Mouse (Mus musculus): ENCODE measurements around the gene Rad51d.

The Rad51d gene

DNA sequence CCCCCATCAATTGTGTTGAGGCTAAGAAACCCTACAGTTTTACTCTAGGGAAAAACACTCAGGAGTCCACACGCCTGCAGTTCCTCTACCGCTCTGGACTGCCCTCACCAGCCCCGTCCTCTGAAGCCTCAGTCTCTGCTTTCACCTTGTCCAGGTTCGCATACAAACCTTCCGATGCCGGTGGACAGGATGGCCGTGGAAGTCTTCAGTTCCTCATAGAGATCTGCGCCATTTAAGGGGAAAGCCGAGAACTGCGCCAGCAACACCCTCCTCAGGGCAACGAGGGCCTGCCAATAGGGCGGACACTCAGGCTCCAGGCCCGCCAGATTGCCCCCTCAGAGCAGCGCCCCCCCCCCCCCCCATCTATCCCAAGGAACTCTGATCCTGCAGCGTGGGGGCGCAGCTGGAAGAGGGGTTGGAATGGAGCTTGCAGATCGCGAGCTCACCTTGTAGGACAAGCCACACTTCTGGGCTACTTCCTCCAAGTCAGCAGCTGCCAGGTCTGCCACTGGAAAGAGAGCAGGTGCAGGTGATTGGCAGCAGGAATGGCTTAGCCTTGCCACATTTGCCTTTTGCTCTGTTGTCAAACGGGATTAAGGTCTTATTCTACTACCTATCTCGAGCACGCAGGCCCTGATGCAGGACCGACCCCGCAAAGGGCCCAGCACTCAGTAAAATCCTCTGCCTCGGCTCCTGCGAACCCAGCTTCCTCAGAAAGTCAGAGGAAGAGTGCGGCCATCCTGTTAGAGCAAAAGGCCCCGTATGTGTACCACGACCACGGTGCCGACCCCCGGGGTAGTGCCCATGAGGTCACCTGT, 681 bp downstream of the Rad51d start:
- DNase-seq: peak in 1 of 2 experiments; percentile 41

DNA sequence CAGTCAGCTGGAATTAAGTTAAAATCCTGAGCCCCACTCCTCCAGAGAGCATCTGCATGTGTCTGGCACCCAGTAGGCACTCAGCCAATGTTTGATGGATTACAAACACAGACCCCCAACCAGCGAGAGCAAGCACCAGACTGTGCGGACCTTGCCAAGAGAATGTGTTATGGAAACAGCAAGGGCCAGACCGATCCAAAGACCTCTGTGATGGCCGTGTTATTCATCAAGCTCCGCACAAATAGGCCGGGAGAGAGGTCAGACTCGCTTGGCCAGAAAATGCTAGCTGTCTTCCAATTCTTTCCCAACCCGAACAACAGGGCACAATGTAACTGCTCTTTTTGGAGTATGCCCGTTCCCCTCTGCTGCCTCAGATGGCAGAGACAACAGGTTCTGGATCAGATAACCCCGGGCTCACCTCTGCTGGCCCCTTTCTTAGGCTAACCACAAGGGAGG, 1.9 kb downstream of the Rad51d start:
- peak; percentile 39 to 48 for DNase-seq

DNA sequence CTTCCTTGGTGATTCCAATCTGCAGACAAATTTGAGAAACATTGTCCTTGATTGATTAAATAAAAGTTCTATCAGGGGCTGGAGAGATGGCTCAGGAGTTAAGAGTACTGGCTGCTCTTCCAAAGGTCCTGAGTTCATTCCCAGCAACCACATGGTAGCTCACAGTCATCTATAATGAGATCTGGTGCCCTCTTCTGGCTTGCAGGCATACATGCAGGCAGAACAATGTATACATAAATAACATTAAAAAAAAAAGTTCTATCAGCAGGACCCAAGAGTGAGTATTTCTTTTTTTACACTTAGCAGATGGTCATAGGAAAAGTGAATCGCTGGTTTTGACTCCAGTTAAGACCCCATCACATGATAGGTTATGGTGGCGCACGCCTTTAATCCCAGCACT, 3.9 kb downstream of the Rad51d start:
- no peak for DNase-seq

DNA sequence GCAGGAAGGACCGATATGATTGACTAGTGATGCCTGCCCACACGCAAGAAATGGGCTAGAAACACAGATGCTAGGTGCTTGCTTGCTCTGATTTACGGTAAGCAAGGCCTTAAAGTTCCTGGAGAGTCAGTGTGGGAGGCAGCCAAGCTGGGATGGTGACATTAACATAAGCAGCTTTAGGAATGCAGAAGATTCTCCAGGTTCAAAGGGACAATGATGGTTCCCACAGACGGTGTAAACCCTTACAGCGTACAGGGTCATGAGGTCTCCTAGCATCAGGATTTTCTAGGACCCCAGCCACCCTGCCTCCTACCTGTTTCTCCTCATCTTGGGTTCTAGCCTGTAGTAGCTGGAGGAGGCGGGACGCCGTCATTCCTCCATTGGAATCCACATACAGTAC, 7.2 kb downstream of the Rad51d start:
- DNase-seq: no peak

DNA sequence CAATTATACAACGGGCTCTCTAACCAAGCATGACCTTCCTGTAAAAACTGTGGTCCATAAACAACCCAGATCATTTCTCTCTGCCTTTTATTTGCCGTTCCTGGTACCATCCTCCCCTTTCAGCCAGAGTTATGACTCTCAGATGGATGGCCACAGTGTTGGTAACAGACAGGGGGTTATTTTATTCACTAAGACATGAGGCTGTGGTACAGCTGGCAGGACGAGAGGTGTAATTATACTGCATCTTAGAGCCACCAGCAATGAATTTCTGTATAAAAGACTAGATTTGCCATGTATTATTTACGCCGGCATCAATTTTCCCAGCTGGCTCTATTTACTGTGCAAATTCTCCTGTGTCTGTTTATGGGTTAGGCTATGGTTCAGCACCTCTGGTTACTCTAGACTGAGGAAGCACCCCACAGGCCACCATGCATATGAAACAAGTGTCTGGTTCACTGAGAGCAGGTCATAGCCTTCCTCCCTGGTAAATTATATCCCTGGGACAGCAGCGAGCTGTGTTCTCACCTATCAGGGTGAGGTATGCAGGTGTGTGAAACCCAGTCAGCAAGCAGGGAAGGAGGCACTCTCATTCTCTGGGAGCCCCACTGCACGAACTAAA, 12.6 kb downstream of the Rad51d start:
- DNase-seq: no peak

DNA sequence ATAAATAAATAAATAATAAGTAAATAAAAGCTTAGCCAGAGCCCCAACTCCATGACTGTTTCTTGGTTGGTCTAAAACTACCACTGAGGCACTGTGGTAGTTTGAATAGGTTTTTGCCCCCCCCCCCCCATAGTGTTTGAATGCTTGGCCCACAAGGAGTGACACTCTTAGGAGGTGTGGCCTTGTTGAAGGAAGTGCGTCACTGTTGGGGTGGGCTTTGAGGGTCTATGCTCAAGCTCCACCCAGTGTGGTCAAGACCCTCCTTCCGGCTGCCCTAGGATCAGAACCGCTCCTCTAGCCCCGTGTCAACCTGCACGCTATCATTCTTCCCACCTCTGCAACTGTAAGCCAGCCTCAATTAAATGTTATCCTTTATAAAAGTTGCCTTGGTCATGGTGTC, 14.8 kb downstream of the Rad51d start:
- no peak for DNase-seq

DNA sequence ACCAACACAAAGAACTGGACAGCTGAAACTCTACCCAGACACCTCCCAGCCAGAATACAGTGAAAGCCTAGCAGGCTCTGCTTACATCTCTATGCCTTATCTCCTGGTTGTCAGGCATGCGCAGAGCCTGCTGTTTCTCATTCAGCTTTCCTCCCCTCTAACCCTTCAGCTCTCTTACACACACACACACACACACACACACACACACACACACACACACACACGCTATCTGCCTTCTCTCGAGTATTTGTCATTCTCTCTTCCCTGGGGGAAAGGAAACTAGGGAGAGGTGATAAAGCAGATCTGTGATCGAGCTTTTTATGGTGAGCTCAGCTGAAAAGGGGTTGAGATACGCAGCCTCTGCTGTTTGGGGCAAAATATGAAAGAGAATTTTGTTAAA, 15.5 kb downstream of the Rad51d start:
- no peak for DNase-seq

DNA sequence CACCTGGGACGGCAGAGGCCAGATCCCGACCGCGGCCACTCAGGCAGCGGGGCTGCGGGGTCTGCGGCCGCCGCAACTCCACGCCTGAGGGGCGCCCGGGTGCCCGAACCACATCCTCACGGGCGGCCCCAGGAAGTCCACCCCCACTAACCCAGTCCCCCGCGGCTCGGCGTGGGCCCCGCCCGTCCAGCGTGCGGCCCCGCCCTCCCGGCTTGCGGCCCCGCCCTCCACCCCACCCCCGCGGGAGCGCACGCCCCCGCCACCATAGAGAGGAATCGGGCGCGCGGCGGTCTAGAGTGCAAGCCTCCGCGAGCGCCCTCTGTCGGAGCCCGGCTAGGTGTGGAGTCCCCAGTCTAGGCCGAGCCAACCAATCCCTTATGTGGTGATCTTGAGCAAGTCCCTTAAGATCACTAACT, 19.4 kb downstream of the Rad51d start, which contains the start of gene Rffl:
Rffl (minus strand) TSS at position 180 of the 416 bp plus-strand sequence.
- peak; percentile 98 to 99 for DNase-seq

DNA sequence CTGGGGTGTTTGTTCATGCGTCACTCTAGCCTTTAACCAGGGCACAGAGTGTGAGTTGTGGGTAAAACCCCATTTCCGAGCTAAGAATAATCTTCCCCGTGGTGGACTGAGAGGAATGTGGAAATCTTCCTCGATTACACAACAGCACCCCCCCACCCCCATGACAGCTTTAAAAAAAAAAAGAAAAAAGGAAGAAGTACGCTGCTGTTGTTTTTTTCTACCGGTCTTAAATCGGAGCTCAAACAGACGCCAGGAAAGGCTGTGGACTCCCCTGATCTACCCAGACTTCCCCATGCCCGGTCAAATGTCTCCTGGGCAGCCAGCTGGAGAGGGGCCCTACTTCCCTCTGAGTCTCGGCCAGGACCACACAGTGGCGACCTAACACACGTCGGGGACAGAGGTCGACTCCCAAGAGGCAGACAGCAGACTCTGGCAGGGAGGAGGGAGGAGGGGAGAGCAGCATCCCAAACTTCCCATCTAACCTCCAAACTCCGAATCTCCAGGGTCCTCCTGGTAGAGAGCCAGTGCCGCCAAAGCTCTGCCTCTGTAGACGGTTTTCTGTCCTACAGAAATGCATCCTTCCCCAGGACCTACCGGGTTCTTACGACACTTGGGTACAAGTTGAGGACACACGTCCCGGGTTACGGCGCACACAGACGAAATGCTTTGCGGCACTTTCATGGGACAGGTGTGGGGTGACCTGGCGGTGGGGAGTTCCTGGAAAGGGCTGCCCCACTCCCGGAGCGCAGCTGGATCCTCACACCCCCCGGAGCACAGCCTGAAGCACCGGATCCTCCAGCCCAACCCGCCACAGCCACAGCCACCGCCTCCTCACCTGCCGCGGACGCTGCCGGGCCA, 20.0 kb downstream of the Rad51d start:
- DNase-seq: peak; percentile 26 to 58

DNA sequence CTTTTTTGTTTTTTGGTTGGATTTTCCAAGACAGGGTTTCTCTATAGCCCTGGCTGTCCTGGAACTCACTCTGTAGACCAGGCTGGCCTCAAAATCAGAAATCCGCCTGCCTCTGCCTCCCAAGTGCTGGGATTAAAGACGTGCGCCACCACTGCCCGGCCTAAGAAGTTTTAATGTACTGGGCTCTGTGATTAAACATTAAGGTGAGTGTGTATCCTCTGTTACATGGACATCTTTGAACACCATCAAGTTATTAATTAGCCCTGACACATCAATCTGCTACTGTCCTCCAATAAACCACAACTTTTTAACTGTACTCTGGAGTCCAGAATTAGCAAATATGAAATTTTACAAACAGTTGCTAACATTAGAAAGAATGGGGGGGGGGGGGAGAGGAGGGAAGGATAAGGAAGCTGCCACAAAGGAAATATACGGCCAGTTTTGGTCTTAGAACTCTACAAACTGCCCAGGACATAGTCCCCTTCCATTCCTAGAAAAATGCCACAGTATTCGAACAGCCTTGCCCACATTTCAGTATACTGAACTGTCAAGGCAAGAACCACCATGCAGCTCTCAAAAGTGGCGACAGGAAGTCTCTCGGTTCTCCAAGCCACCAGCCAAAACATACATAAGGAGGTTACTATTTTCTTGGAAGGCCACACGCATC, 20.8 kb downstream of the Rad51d start:
- DNase-seq: no peak

DNA sequence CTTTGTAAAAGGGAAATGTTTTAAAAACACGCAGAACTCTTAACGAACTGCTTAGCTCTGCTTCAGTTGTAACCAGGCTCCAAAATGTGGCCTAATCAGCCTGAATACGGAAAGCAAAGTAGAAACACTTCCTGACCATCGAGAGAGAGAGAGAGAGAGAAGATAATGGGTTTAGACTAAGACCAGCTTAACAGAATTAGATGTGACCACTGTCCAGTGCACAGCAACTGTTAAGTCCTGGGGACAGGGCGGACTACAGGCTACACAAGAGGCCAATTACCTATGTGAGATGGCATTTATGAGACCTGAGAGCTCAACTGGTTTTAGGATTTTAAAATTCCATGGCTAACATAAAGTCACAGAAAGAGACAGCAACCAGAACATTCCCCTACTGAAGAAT, 22.5 kb downstream of the Rad51d start:
- no peak for DNase-seq

DNA sequence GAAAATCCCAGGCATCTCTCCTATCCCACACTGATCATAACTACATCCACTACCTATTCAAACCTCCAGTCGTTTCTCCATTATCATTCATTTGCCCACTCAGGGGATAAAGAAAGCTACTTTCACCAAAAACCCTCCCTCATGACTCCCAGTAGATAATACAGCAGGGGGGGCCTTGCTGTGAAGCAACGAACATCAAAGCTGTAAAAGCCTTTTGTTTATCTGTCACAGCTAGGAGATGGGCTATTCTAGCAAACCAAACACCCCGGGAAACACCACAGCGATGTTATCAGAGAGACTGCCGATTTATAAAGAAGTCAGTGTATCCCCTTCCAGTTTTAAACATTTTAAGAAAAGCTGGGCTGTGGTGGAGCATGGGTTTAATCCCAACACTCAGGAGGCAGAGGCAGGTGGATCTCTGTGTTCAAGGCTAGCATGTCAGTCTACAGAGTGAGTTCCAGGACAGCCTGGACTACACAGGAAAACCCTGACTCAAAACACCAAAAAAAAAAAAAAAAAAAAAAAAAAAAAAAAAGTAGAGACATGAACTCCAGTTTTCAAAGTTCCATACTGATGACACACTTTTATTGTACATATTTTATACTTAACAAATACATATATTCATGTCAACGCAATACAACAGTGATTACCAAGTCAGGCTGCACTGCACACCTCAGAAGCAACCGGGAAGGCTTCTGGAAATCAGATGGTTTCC, 23.4 kb downstream of the Rad51d start:
- no peak for DNase-seq

DNA sequence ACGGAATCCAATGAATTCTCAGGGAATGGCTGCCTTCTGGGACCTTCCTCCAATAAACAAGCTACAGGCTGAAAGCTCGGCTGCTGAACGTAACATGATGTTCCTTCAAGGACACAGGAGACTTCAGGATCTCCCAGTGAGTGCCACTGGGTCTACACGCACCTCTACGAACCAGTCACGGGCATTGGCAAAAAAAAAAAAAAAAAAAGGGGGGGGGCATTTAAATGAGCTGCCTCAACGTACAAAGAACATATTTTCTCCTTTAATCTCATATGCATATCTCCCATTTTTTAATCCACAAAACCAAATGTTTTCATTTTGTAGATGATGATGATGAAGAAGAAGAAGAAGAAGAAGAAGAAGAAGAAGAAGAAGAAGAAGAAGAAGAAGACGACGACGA, 24.5 kb downstream of the Rad51d start:
- DNase-seq: no peak

DNA sequence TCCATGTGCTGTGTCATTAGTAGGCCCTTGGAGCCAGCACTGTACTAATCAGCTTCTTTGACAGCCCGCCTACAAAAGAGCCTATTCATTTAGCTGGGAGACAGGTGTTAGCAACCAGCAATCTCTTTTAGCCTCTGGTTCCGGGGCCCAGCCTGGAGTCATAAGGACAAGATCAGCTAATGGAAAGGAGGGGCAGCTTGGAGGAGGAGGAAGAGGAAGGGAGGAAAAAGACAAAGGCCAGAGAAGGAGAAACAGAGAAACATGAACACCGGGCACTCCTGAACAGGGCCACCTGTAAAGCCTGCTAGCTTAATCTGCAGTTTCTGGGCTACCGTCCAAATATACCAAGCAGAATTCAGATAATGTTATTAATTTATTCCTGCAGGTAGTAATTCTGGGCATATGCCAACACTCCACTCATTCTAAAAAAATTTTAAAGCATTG, 26.9 kb downstream of the Rad51d start:
- no peak for DNase-seq

DNA sequence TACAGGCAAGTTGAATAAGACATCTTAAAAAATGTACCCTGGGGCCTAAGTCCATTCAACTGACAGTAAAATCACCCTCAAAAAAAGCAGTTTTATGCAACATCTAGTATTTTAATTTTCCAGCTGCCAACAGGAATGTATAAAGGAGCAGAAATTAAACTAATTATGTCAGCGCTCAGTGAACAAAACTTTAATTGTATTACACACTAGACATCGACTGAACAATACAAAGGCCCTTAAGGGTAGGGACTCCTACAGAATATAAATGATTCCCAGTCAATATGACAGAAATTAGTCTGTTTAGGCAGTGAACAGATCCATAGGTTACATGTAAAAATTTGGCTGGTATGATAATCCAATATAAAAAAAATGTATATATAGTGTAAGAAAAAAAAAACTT, 27.4 kb downstream of the Rad51d start:
- no peak for DNase-seq

DNA sequence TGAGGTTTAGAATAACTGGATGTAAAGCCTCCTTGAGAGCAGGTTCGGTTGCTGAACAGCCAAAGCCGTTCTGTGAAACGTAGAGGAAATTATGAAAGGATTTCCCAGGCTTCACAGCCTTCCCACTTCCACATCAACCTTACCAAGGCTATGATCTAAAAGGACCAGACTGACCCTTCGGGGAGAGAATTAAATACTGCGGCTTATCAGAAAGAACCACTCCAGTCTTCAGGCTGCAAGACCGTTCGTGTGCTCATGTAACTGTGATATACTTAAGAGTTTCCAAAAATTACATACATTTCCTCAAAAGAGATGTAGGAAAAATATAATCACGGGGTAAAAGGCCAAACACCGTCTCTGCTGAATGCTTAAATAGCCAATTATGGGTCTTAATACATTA, 27.8 kb downstream of the Rad51d start:
- DNase-seq: no peak

DNA sequence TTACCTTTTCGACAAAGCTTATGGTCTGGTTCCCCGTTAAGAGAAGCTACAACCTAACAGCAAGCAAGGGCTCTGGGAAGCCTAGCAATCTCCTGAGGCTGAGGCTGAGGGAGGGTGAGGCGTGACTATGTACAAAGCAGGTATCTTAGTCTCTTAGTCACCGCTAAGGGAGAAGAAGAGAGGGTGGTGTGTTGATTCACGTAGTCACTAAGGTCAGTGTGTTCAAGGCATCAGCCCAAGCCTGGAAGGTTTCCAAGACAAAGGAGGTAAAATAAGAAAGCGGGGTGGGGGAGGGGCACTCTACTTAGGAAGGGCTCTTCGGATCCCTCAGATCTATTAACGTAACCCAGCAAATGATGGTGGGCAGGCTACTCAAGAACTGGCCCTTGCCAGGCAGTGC, 28.9 kb downstream of the Rad51d start:
- DNase-seq: no peak

DNA sequence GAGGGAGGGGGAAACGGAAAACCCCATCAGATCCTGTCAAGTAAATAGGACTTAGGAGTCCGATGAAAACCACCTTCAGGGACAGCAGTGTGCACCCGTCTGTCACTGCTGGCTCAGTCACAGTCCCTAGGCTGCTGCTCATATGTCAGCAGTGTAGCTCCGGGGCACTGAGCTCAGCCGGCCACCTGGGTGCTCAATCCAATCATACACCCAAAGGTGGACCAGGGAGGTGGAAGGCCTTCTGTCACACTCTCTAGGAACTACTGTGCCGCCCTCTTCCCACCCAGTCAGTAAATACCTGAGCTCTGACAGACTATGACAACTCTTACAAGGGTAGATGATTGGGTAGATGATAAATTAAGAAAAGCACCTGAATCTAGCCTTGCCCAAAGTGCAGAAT, 29.7 kb downstream of the Rad51d start:
- no peak for DNase-seq

DNA sequence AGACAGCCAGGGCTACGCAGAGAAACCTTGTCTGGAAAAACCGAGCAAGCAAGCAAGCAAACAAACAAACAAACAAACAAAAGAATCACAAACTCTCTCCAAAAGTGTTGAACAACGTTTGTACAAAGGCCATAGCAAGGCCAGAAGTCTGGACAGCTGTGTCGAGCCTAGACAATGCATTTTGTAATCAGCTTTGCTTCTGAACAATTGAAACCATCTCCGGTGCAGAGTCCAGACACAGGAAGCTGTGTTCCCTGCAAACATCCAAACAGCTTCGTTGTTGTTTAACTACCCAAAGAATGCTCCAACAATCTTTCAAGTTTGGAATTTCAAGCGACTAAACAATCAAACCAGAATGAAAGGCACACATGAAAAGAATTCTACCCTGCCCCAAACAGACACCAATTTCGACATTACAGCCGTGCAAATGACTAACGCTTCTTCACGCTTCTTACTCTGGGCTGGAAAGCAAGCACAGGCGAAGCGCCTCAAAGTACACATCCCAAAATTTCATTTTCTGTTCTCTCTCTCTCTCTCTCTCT, 33.0 kb downstream of the Rad51d start:
- DNase-seq: no peak

DNA sequence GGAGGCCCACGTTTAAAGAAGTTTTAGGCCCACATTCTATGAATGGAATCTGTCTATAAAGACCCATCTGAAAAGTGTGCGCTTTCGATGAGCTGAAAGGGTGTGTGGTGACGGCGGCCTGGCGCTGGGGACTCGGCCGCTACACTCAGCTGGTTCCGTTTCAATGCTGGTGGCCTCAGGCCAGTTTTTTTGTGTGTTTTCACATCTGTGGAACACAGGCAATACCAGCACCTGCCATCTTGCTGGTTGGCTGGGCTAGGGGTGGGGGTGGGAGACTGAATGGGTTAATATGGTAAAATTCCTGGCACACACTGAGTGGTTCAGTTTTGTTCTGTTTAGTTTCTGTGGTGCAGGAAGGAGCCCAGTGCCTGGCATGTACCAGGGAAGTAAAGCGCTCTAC, 34.4 kb downstream of the Rad51d start:
- DNase-seq: peak in 1 of 2 experiments; percentile 20

DNA sequence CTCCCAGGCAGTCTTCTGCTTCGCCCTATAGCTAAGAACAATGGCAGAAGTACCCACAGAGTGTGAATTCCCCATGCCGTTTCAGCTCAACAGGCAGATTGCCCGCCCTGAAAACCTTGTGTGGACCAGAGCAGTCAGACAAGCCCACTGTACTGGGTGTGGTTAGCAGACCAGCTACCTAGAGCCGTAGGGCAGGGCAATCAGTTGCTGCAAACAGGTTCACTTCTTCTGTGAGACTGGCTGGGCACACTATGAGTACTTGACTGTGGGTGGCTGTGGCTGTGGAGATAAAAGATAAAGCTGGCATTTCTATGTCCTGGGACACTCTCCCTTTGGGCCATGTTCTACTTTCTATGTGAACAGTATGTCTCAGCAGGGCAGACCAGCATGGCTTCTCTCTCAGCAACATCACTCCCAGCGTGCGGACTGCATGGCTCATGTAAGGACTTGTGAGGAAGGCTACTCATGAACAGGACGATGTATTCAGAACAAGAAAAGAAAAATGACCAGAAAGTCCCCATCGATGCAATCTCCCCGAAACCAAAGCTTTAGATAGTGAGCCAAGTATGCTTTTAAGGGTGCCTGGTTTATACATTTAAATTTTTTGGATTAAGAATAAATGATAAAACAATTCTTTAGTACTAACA, 35.0 kb downstream of the Rad51d start:
- DNase-seq: no peak

Measured in cerebellum, postnatal 14 days (tissue).